9 mouse cellular contexts compared by ENCODE assay signal in the genomic region with DNA sequence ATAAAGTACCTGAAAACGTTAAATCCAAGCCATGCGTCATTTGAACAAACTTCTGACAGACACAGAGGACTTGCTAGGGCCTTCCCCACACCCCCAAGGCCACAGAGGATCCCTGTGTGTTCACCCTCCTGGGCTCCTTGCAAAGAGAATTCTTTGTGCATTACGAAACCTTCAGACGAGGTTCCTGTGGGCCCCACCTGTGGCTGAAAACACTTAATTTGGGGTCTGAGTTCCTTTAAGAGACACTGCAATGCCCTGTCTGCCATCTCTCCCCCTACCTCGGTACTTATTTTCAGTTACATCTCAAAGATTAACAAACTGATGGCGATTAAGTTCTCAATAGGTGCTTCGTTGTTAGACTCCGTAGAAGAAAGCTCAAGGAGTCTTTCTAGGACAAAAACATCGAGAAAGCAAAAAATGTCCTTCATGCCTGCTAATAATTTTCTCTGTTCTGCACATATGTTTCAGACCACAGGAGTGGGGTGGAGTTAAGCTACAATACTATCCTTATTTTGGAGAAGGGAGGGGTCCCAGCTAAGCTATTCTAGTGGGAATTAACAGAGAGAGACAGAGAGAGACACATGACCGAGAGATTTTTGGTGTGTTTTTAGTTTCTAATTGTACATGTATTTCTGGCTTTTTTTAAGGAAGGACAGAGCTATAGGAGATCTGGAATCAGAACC.
DNase-seq lines count a peak whose midpoint lies in the region; ATAC-seq and TF ChIP-seq lines count a peak whose summit lies in the region.
"Had no signal": no experiment of that assay in that cellular context is flagged by ENCODE, and none has a peak within 500 bp of the region (broad histone marks: within the 10 kb centered on the region; RNA-seq: fewer than 3 reads in every experiment).

No protein-coding gene starts in this region.

- H3K4me2 ChIP-seq in liver, embryonic 15.5 days = peak overlapping the region; percentile 55

- WGBS in cerebellum, adult 2 months = 44% methylated on average over 10 of the region's 10 CpGs
- 14% methylated on average over 10 of the region's 10 CpGs for WGBS in liver, embryonic 15.5 days (ENCODE audit: insufficient replicate concordance)

- H3K36me3 ChIP-seq in liver, embryonic 15.5 days (replicated peaks) = no peaks in the 10 kb centered on the region

- no peak for TF ChIP-seq CTCF in cerebellum, adult 2 months (IDR thresholded peaks at IDR 0.05; ENCODE audit: borderline replicate concordance, insufficient read depth, low read depth, low read length)

- no peak overlapping the region for H3K9ac ChIP-seq in liver, embryonic 15.5 days

- peak in 1 of 2 experiments; percentile 8 for DNase-seq in cerebellum, adult 2 months
- DNase-seq in cerebellum, adult 11-12 months = no peak
- peak; percentile 30 for DNase-seq in retina, embryonic 14.5 days (ENCODE audit: low spot score)
- DNase-seq in retina, postnatal 1 day = no peak
- DNase-seq in frontal cortex, postnatal 36 days (ENCODE audit: low spot score in 2 of 2) = no peak
- DNase-seq in urinary bladder, postnatal 36 days (ENCODE audit: low spot score in 2 of 2) = no peak
- no peak for DNase-seq in layer of hippocampus, postnatal 14 days (ENCODE audit: low spot score in 2 of 2)
- DNase-seq: spleen, adult 18-20 months had no signal

- no peaks in the 10 kb centered on the region; the same call in 1 of the 2 replicates for H3K4me1 ChIP-seq in cerebellum, adult 2 months (ENCODE audit: control insufficient read depth, insufficient read depth, low read length)
- H3K4me1 ChIP-seq in liver, embryonic 15.5 days (replicated peaks) = 0 out of 2 replicates have a peak, but pooled peaks cover 8% of the 10 kb centered on the region

- no peaks in the 10 kb centered on the region for H3K9me3 ChIP-seq in liver, embryonic 15.5 days (replicated peaks)

- H3K27ac ChIP-seq in cerebellum, adult 2 months (ENCODE audit: insufficient read depth, low read length) = no peak overlapping the region
- H3K27ac ChIP-seq in liver, embryonic 15.5 days (replicated peaks) = no peak overlapping the region

- no peak for TF ChIP-seq POLR2A in cerebellum, adult 2 months (IDR thresholded peaks at IDR 0.05; ENCODE audit: borderline replicate concordance, insufficient read depth, low read length)

- no peaks in the 10 kb centered on the region for H3K27me3 ChIP-seq in cerebellum, adult 2 months (ENCODE audit: control insufficient read depth, insufficient read depth, low read length)
- H3K27me3 ChIP-seq in liver, embryonic 15.5 days = no peaks in the 10 kb centered on the region

- peak overlapping the region; percentile 9 for H3K4me3 ChIP-seq in cerebellum, adult 2 months (replicated peaks; ENCODE audit: insufficient read depth, low read depth, low read length)
- H3K4me3 ChIP-seq in liver, embryonic 15.5 days (replicated peaks) = 0 out of 2 replicates have a peak overlapping the region, but pooled peaks have one; percentile 7

- no peak for ATAC-seq in liver, embryonic 15.5 days (ENCODE audit: insufficient read depth)
